Mouse (Mus musculus): ENCODE measurements at regions not wholly inside any gene's neighbourhood (a gene's known extent, or its start where the extent isn't known, plus 50 kb on each side); places are given as distances from the start of the nearest gene placed in this dataset.
A peak's percentile ranks its signal among the peaks of the same experiment; 100 is the strongest.

- no peak for DNase-seq (ENCODE audit: low spot score)
- WGBS, result 82% methylated on average over 4 of the region's 4 CpGs
- Histone ChIP-seq H3K36me3 (replicated peaks) (no peaks in the 10 kb centered on the region), H3K27me3 (replicated peaks; ENCODE audit: low read depth, poor library complexity, severe bottlenecking) (no peaks in the 10 kb centered on the region), H3K9me3 (no peaks in the 10 kb centered on the region), H3K4me3 (no peak overlapping the region), H3K4me1 (no peaks in the 10 kb centered on the region), H3K27ac (replicated peaks) (no peak overlapping the region)
Measured at GRCm38 (mm10) chr6:15501063-15501462, 219.4 kb upstream of the Mdfic start.

DNA sequence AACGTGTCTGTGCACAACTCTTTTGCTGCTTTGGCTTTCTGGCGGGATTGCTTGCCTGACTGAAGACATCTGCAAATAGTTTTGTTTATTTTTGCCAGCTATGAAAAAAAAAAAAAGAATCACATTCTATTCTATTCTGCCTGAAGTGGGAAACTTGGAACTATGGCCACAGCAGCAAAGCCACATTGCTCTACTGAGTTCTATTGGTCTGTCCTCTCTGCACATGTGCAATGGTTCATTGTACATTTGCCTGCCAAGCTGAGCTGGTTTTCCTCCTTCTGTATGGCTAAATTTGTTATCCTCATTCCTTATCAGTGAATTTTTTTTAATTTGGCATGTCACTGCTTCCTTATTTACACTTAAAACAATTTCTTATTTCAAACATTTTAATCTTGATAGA, 211.1 kb upstream of the Mdfic start:
- Histone ChIP-seq H3K9me3 (no peaks in the 10 kb centered on the region), H3K27ac (replicated peaks) (no peak overlapping the region), H3K4me1 (no peaks in the 10 kb centered on the region), H3K4me3 (no peak overlapping the region), H3K36me3 (replicated peaks) (no peaks in the 10 kb centered on the region), H3K27me3 (replicated peaks; ENCODE audit: low read depth, poor library complexity, severe bottlenecking) (no peaks in the 10 kb centered on the region)
- DNase-seq (ENCODE audit: low spot score), result no peak
- 81% methylated on average over 2 of the region's 2 CpGs for WGBS

GRCm38 (mm10) chr6:15537279-15537678, 183.2 kb upstream of the Mdfic start:
- DNase-seq (ENCODE audit: low spot score), result no peak
- Histone ChIP-seq H3K4me3 (no peak overlapping the region), H3K9me3 (no peaks in the 10 kb centered on the region), H3K27ac (replicated peaks) (no peak overlapping the region), H3K4me1 (no peaks in the 10 kb centered on the region), H3K36me3 (replicated peaks) (no peaks in the 10 kb centered on the region), H3K27me3 (replicated peaks; ENCODE audit: low read depth, poor library complexity, severe bottlenecking) (no peaks in the 10 kb centered on the region)
- 78% methylated on average over 2 of the region's 2 CpGs for WGBS

GRCm38 (mm10) chr6:15541969-15542368, 178.5 kb upstream of the Mdfic start:
- H3K27ac ChIP-seq (replicated peaks), result no peak overlapping the region
- H3K4me3 ChIP-seq, result no peak overlapping the region
- H3K9me3 ChIP-seq, result no peaks in the 10 kb centered on the region
- 82% methylated on average over 4 of the region's 4 CpGs for WGBS
- H3K27me3 ChIP-seq (replicated peaks; ENCODE audit: low read depth, poor library complexity, severe bottlenecking), result no peaks in the 10 kb centered on the region
- H3K4me1 ChIP-seq, result no peaks in the 10 kb centered on the region
- DNase-seq (ENCODE audit: low spot score), result no peak
- H3K36me3 ChIP-seq (replicated peaks), result no peaks in the 10 kb centered on the region

GRCm38 (mm10) chr6:15543516-15544080, 176.9 kb upstream of the Mdfic start:
- 94% methylated on average over 14 of the region's 14 CpGs for WGBS
- no peaks in the 10 kb centered on the region for H3K27me3 ChIP-seq (replicated peaks; ENCODE audit: low read depth, poor library complexity, severe bottlenecking)
- H3K27ac ChIP-seq (replicated peaks), result no peak overlapping the region
- H3K4me1 ChIP-seq, result no peaks in the 10 kb centered on the region
- no peak overlapping the region for H3K4me3 ChIP-seq
- no peaks in the 10 kb centered on the region for H3K9me3 ChIP-seq
- DNase-seq (ENCODE audit: low spot score), result no peak
- H3K36me3 ChIP-seq (replicated peaks), result no peaks in the 10 kb centered on the region

GRCm38 (mm10) chr6:15548833-15549232, 171.6 kb upstream of the Mdfic start:
- 90% methylated on average over 2 of the region's 2 CpGs for WGBS
- no peak overlapping the region for H3K27ac ChIP-seq (replicated peaks)
- H3K9me3 ChIP-seq, result no peaks in the 10 kb centered on the region
- DNase-seq (ENCODE audit: low spot score), result no peak
- H3K4me3 ChIP-seq, result no peak overlapping the region
- no peaks in the 10 kb centered on the region for H3K4me1 ChIP-seq
- no peaks in the 10 kb centered on the region for H3K27me3 ChIP-seq (replicated peaks; ENCODE audit: low read depth, poor library complexity, severe bottlenecking)
- H3K36me3 ChIP-seq (replicated peaks), result no peaks in the 10 kb centered on the region

DNA sequence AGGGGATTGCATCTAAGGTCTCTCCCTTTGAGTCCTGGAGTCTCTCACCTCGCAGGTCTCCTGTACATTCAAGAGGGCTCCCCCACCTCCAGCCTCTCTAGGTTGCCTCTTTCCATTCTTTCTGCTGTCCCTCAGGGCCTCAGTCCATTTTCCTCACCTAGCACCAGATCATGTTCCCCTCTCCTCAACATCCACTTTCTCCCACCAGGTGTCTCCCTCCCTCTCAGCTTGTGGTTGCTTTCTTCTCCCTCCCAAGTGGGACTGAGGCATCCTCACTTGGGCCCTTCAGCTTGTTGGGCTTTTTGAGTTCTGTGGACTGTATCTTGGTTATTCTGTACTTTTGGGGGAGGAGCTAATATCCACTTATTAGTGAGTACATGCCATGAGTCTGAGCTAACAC, 127.7 kb upstream of the Mdfic start:
- Histone ChIP-seq H3K27me3 (replicated peaks; ENCODE audit: low read depth, poor library complexity, severe bottlenecking) (no peaks in the 10 kb centered on the region), H3K9me3 (0 out of 2 replicates have a peak, but pooled peaks cover 2% of the 10 kb centered on the region), H3K4me3 (no peak overlapping the region), H3K27ac (replicated peaks) (no peak overlapping the region), H3K36me3 (replicated peaks) (no peaks in the 10 kb centered on the region), H3K4me1 (no peaks in the 10 kb centered on the region)
- no peak for DNase-seq (ENCODE audit: low spot score)
- 51% methylated on average over 1 of the region's 1 CpGs for WGBS

DNA sequence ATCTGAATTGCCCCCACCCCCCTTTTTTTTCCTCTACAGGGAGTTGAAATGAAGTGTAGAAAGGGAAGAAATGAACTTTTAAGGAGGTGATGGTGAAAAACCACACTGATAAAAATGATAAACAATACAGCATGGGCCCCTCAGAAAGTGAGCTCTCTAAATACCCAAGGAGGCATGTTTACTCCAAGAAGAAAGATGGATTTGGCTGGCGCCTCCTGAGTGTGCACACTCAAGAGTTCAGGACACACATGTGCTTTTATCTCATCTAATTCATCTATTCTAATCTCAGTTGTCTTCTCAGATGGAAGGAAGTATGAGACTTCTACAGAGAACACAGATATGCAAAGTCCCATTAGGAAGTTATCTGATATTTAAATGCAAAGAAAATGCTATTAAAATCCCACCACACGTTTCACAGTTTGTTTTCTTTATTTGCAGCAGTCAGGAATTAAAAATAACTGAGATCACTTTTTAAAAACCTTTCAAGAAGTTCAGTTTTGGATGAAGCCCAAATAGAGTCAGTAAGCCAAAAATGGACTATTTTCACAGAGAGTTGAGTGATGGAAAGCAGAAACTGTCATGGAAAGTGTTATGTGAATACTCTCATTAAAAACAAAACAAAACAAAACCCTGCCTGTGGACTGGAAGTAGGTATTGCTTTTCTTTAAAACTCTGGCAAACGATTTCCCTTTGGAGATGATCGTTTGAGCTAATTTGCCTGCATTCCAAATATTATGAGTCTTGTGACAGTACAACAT, 123.1 kb upstream of the Mdfic start:
- no peaks in the 10 kb centered on the region for H3K9me3 ChIP-seq
- no peaks in the 10 kb centered on the region for H3K36me3 ChIP-seq (replicated peaks)
- no peak overlapping the region for H3K4me3 ChIP-seq
- H3K27ac ChIP-seq (replicated peaks), result no peak overlapping the region
- WGBS, result 67% methylated on average over 4 of the region's 4 CpGs
- H3K27me3 ChIP-seq (replicated peaks; ENCODE audit: low read depth, poor library complexity, severe bottlenecking), result no peaks in the 10 kb centered on the region
- no peaks in the 10 kb centered on the region for H3K4me1 ChIP-seq
- DNase-seq (ENCODE audit: low spot score), result no peak

GRCm38 (mm10) chr6:15610208-15610607, 110.3 kb upstream of the Mdfic start:
- no peaks in the 10 kb centered on the region for H3K36me3 ChIP-seq (replicated peaks)
- no peaks in the 10 kb centered on the region for H3K4me1 ChIP-seq
- no peaks in the 10 kb centered on the region for H3K27me3 ChIP-seq (replicated peaks; ENCODE audit: low read depth, poor library complexity, severe bottlenecking)
- no peak for DNase-seq (ENCODE audit: low spot score)
- H3K9me3 ChIP-seq, result no peaks in the 10 kb centered on the region
- H3K27ac ChIP-seq (replicated peaks), result no peak overlapping the region
- H3K4me3 ChIP-seq, result no peak overlapping the region

DNA sequence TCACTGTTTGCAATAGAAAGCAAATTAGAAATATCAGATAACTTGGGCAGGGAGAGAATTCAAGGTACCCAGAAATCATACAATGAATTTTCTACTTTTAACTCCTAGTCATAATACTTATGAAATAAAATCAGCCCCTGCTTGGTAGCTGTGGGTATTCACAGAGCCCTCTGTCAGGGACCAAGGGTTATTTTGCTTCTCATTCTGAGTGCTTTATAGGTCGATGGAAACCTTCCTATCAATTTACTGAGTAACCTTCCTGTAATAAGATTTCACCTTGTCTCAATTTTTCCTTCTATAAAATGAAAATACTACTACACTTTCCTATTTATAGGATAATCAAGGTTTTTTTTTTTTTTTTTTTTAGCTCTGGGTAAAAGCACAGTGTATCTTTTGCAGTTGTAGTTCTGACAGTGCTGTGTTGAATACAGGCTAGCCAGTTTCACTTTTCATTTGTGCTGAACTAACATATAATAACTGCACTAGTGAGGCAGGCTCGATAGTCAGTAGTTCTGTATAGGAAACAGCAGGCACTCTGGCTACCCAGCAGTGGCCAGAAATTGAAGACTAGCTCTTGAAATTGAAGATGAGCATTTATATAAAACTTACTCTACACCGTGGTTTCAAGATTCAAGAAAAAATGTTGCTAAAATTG, 94.4 kb upstream of the Mdfic start:
- no peak overlapping the region for H3K4me3 ChIP-seq
- 83% methylated on average over 3 of the region's 3 CpGs for WGBS
- H3K9me3 ChIP-seq, result no peaks in the 10 kb centered on the region

GRCm38 (mm10) chr6:15638548-15638947, 81.9 kb upstream of the Mdfic start:
- DNase-seq (ENCODE audit: low spot score), result no peak

More for the DNA sequence above, 94.4 kb upstream of the Mdfic start:
- H3K27ac ChIP-seq (replicated peaks), result no peak overlapping the region
- no peaks in the 10 kb centered on the region for H3K27me3 ChIP-seq (replicated peaks; ENCODE audit: low read depth, poor library complexity, severe bottlenecking)
- H3K4me1 ChIP-seq, result no peaks in the 10 kb centered on the region
- H3K36me3 ChIP-seq (replicated peaks), result no peaks in the 10 kb centered on the region
- no peak for DNase-seq (ENCODE audit: low spot score)

DNA sequence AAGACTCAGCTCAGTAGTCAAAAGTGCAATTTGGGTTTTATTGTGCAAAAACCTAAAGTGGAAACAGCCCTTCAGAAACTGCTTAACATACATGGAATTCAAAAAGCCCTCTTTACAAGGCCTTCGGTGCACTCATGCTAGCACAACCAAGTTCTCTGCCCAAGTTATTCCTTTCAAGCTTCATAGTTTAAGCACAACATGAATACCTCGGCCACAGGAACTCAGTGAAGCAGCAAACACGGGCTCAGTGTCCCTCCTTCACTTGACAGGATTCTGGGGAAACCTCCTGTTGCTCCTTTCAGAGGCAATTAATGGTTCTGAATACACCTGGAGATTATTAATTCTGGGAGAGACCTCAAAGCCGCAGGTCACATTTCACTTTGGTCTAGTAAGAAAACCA, 81.1 kb upstream of the Mdfic start:
- WGBS, result 14% methylated on average over 4 of the region's 4 CpGs
- H3K4me1 ChIP-seq, result peaks cover 13% of the 10 kb centered on the region
- DNase-seq (ENCODE audit: low spot score), result peak; percentile 11
- no peak overlapping the region for H3K27ac ChIP-seq (replicated peaks)
- H3K4me3 ChIP-seq, result no peak overlapping the region
- no peaks in the 10 kb centered on the region for H3K9me3 ChIP-seq
- no peaks in the 10 kb centered on the region for H3K36me3 ChIP-seq (replicated peaks)
- H3K27me3 ChIP-seq (replicated peaks; ENCODE audit: low read depth, poor library complexity, severe bottlenecking), result no peaks in the 10 kb centered on the region

More at GRCm38 (mm10) chr6:15638548-15638947, 81.9 kb upstream of the Mdfic start:
- no peaks in the 10 kb centered on the region for H3K36me3 ChIP-seq (replicated peaks)
- 80% methylated on average over 14 of the region's 14 CpGs for WGBS
- no peak overlapping the region for H3K4me3 ChIP-seq
- peaks cover 13% of the 10 kb centered on the region for H3K4me1 ChIP-seq
- no peaks in the 10 kb centered on the region for H3K27me3 ChIP-seq (replicated peaks; ENCODE audit: low read depth, poor library complexity, severe bottlenecking)
- H3K9me3 ChIP-seq, result no peaks in the 10 kb centered on the region
- H3K27ac ChIP-seq (replicated peaks), result peak overlapping the region; percentile 45

Data from embryonic facial prominence, embryonic 10.5 days (tissue).